Mouse (Mus musculus) bone marrow, adult 2 months (tissue): ENCODE data around the gene Cdhr3. TPM values are rescaled to one million over a fixed set of nuclear protein-coding genes. Genes with fewer than 3 reads are reported as not detected.

Source experiments
- H3K27ac ChIP-seq: fragments of 200-500 bp; 2 replicates; pipeline ENCODE4 v1.5.1; 2012; ENCODE audit warnings: low read depth, mild to moderate bottlenecking, control low read depth, inconsistent platforms, low read length; ENCODE audit not compliant: control insufficient read depth, poor library complexity, insufficient read depth
- H3K4me1 ChIP-seq: fragments of 200-500 bp; 2 replicates; pipeline ENCODE4 v1.6.1; 2011; ENCODE audit warnings: low read length; ENCODE audit not compliant: control insufficient read depth, insufficient read depth
- H3K4me3 ChIP-seq: fragments of 200-500 bp; replicated peaks from 2 replicates; pipeline ENCODE3; 2011; ENCODE audit warnings: mild to moderate bottlenecking, low read depth, low read length, control low read depth; ENCODE audit not compliant: control insufficient read depth
- CTCF ChIP-seq: fragments of 200-500 bp; IDR thresholded peaks from 2 replicates; pipeline ENCODE4 v1.5.1; 2011; ENCODE audit warnings: low read length, control low read depth; ENCODE audit not compliant: control insufficient read depth, insufficient read depth
- POLR2A ChIP-seq: fragments of 200-500 bp; IDR thresholded peaks from 2 replicates; pipeline ENCODE4 v1.6.1; 2011; ENCODE audit warnings: low read depth, mild to moderate bottlenecking, control low read depth, low read length, borderline replicate concordance; ENCODE audit not compliant: control insufficient read depth
- WGBS: fragments of 180-500 bp; shearing (Covaris S2); methylation state at CpG from one replicate; pipeline ENCODE4 v1.1.7; 2018; 5-methylcytosine and 5-hydroxymethylcytosine counted together
- polyA plus RNA-seq: library from polyadenylated mRNA; stranded (reverse); fragments of >200 nt; gene quantifications from 2 replicates; pipeline ENCODE4 v1.2.4, GENCODE M21; 2011; ENCODE audit warnings: low replicate concordance; ENCODE audit not compliant: missing spikeins, insufficient read depth, insufficient read length

Gene Cdhr3
- polyA plus RNA-seq = not detected in 2 replicates

GRCm38 (mm10) chr12:33092775-33093174 is at the start of gene Cdhr3:
Gene Cdhr3, minus strand, starts transcription at chr12:33092875.
- no peaks in the 10 kb centered on the region for H3K4me1 ChIP-seq
- TF ChIP-seq CTCF = no peak
- TF ChIP-seq POLR2A = no peak
- no peak within 1 kb of the TSS for H3K4me3 ChIP-seq
- WGBS = 68% methylated on average over 6 of the region's 6 CpGs
- H3K27ac ChIP-seq = no peak within 1 kb of the TSS

GRCm38 (mm10) chr12:33139083-33139482 is 46.4 kb upstream of the Cdhr3 start:
- no peak overlapping the region for H3K27ac ChIP-seq
- WGBS = 80% methylated on average over 3 of the region's 3 CpGs
- H3K4me3 ChIP-seq = no peak overlapping the region
- TF ChIP-seq CTCF (no peak), POLR2A (no peak)
- no peaks in the 10 kb centered on the region for H3K4me1 ChIP-seq

GRCm38 (mm10) chr12:33137857-33138256 is 45.2 kb upstream of the Cdhr3 start:
- no peak overlapping the region for H3K27ac ChIP-seq

GRCm38 (mm10) chr12:33131796-33132195 is 39.1 kb upstream of the Cdhr3 start:
- no peak overlapping the region for H3K4me3 ChIP-seq
- under 1% methylated on average over 7 of the region's 7 CpGs for WGBS
- no peak for TF ChIP-seq CTCF
- TF ChIP-seq POLR2A = no peak
- peaks cover 4% of the 10 kb centered on the region for H3K4me1 ChIP-seq
- no peak overlapping the region for H3K27ac ChIP-seq

More at GRCm38 (mm10) chr12:33137857-33138256, 45.2 kb upstream of the Cdhr3 start:
- no peak for TF ChIP-seq CTCF
- no peak for TF ChIP-seq POLR2A
- Histone ChIP-seq H3K4me1 (no peaks in the 10 kb centered on the region), H3K4me3 (no peak overlapping the region)
- WGBS = 45% methylated on average over 1 of the region's 1 CpGs

GRCm38 (mm10) chr12:33130401-33130800 is 37.7 kb upstream of the Cdhr3 start:
- 79% methylated on average over 8 of the region's 8 CpGs for WGBS
- Histone ChIP-seq H3K4me1 (peaks cover 4% of the 10 kb centered on the region), H3K4me3 (no peak overlapping the region), H3K27ac (no peak overlapping the region)
- TF ChIP-seq POLR2A (no peak), CTCF (no peak)

GRCm38 (mm10) chr12:33129410-33129809 is 36.7 kb upstream of the Cdhr3 start:
- whole genome bisulfite sequencing = 46% methylated on average over 4 of the region's 4 CpGs
- TF ChIP-seq POLR2A (no peak), CTCF (no peak)
- H3K4me3 ChIP-seq = no peak overlapping the region
- peaks cover 4% of the 10 kb centered on the region for H3K4me1 ChIP-seq
- H3K27ac ChIP-seq = no peak overlapping the region

- TF ChIP-seq POLR2A (no peak), CTCF (no peak)
- Histone ChIP-seq H3K4me1 (peaks cover 4% of the 10 kb centered on the region), H3K4me3 (no peak overlapping the region), H3K27ac (no peak overlapping the region)
- WGBS = 85% methylated on average over 7 of the region's 7 CpGs
Observed at GRCm38 (mm10) chr12:33128702-33129101, 36.0 kb upstream of the Cdhr3 start.

- 34% methylated on average over 2 of the region's 2 CpGs for WGBS
- Histone ChIP-seq H3K4me3 (no peak overlapping the region), H3K27ac (no peak overlapping the region), H3K4me1 (peaks cover 4% of the 10 kb centered on the region)
- TF ChIP-seq POLR2A (no peak), CTCF (no peak)
Observed at GRCm38 (mm10) chr12:33128121-33128520, 35.4 kb upstream of the Cdhr3 start.

- no peaks in the 10 kb centered on the region; the same call in 1 of the 2 replicates for H3K4me1 ChIP-seq
- TF ChIP-seq POLR2A (no peak), CTCF (no peak)
- no peak overlapping the region for H3K27ac ChIP-seq
- H3K4me3 ChIP-seq = no peak overlapping the region
Observed at GRCm38 (mm10) chr12:33126243-33126642, 33.6 kb upstream of the Cdhr3 start.
